Mouse (Mus musculus) heart, adult 2 months (tissue): ENCODE results near the gene Wdr20. TPM values are rescaled to one million over a fixed set of nuclear protein-coding genes. Genes with fewer than 3 reads are reported as not detected.

Experiments used
- DNase-seq, 2 experiments: peaks; one replicate each; pipeline ENCODE4 v3.0.0; 2021
- H3K27ac ChIP-seq: fragments of 200-600 bp; 2 replicates; pipeline ENCODE4 v1.8.1; 2022
- H3K27me3 ChIP-seq: fragments of 200-500 bp; 2 replicates; pipeline ENCODE4 v1.6.1; 2012; ENCODE audit warnings: mild to moderate bottlenecking, low read length, inconsistent platforms, mixed read lengths; ENCODE audit not compliant: control insufficient read depth, insufficient read depth
- H3K36me3 ChIP-seq: fragments of 200-500 bp; 2 replicates; pipeline ENCODE4 v1.6.1; 2012; ENCODE audit warnings: low read length, inconsistent platforms; ENCODE audit not compliant: control insufficient read depth, insufficient read depth
- H3K4me1 ChIP-seq: fragments of 200-500 bp; 2 replicates; pipeline ENCODE4 v1.6.1; 2011; ENCODE audit warnings: low read length; ENCODE audit not compliant: control insufficient read depth, insufficient read depth
- H3K4me3 ChIP-seq: fragments of 200-600 bp; 2 replicates; pipeline ENCODE4 v1.8.1; 2022
- H3K79me2 ChIP-seq: fragments of 200-500 bp; replicated peaks from 2 replicates; pipeline ENCODE4 v1.6.1; 2012; ENCODE audit warnings: mild to moderate bottlenecking, inconsistent platforms, low read length, moderate library complexity, mixed read lengths; ENCODE audit not compliant: control insufficient read depth, insufficient read depth
- H3K9ac ChIP-seq: fragments of 200-500 bp; 2 replicates; pipeline ENCODE4 v1.6.1; 2012; ENCODE audit warnings: low read depth, mild to moderate bottlenecking, control low read depth, inconsistent platforms, low read length, mixed read lengths
- CTCF ChIP-seq: fragments of 200-600 bp; IDR thresholded peaks from 2 replicates; pipeline ENCODE4 v1.8.1; 2022; ENCODE audit warnings: antibody characterized with exemption, mild to moderate bottlenecking, moderate library complexity
- EP300 ChIP-seq: fragments of 200-500 bp; IDR thresholded peaks from 2 replicates; pipeline ENCODE4 v1.6.1; 2011; ENCODE audit warnings: low read depth, low read length, control low read depth; ENCODE audit not compliant: insufficient read depth
- POLR2A ChIP-seq: fragments of 200-500 bp; IDR thresholded peaks from 2 replicates; pipeline ENCODE4 v1.6.1; 2011; ENCODE audit warnings: mild to moderate bottlenecking, low read depth, low read length, control low read depth; ENCODE audit not compliant: insufficient read depth
- WGBS: fragments of 180-500 bp; shearing (Covaris S2); methylation state at CpG from one replicate; pipeline ENCODE4 v1.1.7; 2018; 5-methylcytosine and 5-hydroxymethylcytosine counted together
- intact Hi-C: fragments of 180-260 bp; cut with DNase I; formaldehyde crosslinking; loops from one replicate; pipeline ENCODE4 v1.15.1; 2025
- polyA plus RNA-seq: library from polyadenylated mRNA; depleted of rRNA; stranded (reverse); fragments of >200 nt; gene quantifications from 2 replicates; pipeline ENCODE4 v1.2.3, GENCODE M21; 2012; rRNA removed
- total RNA-seq, 2 experiments: library from RNA; stranded (reverse); gene quantifications; 2 replicates each; pipeline ENCODE4 v1.2.3; 2021

The Wdr20 gene
- total and polyA plus RNA-seq, 3 experiments: 14.5 to 30.9 (median 28.6) TPM

DNA sequence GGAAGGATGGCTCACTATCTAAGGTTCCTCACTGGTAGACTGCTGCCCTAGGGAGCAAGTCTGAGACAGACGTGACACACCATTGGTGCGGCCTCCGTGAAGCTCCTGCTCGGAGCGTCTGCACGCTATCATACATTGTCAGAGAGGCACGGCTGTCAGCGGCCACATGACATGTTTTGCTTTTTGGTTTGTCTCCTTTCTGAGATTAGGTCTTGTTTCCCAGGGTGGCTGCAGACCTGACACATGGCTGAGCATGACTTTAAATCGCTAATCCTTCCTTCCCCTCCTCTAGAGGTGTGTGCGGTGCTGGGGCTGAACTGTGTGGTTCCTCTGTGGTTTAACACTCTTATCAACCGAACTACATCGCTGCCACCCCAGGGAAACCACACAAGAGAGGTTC, 113.7 kb downstream of the Wdr20 start:
- DNase-seq: no peak
- H3K9ac ChIP-seq: no peak overlapping the region; the same call in 1 of the 2 replicates
- no peak overlapping the region for H3K27ac ChIP-seq
- no peaks in the 10 kb centered on the region for H3K79me2 ChIP-seq
- no peak for TF ChIP-seq EP300
- no peak for TF ChIP-seq POLR2A
- TF ChIP-seq CTCF: no peak
- H3K4me3 ChIP-seq: no peak overlapping the region
- WGBS: 48% methylated on average over 12 of the region's 12 CpGs
- H3K4me1 ChIP-seq: peaks cover 3% of the 10 kb centered on the region
- H3K27me3 ChIP-seq: no peaks in the 10 kb centered on the region
- intact Hi-C loops: no loop called here
- H3K36me3 ChIP-seq: no peaks in the 10 kb centered on the region

DNA sequence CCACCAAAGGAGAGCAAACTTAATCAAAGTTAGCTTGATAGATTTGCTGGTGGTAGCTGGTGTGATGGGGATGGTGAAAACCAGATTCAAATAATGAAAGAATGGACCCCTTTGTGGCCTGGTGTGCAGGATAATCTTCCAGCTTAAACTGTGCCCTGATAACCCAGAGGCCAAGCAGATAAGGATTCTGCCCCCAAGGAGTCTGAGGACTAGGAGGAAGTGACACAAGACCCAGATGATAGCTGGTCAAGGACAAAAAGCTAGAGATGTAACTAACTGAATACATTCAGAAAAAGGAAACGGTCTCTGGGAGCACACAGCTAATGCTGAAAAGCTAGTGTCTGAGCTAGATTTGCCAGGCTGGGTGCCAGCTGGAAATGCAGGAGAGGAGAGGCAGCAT, 114.2 kb downstream of the Wdr20 start:
- Histone ChIP-seq H3K4me1 (peaks cover 3% of the 10 kb centered on the region), H3K27me3 (no peaks in the 10 kb centered on the region), H3K27ac (no peak overlapping the region), H3K9ac (no peak overlapping the region), H3K4me3 (no peak overlapping the region), H3K79me2 (no peaks in the 10 kb centered on the region), H3K36me3 (no peaks in the 10 kb centered on the region)
- TF ChIP-seq EP300 (no peak), CTCF (no peak), POLR2A (no peak)
- no peak for DNase-seq
- 74% methylated on average over 1 of the region's 1 CpGs for WGBS
- intact Hi-C loops: no loop called here

Other genes starting within 250 kb of the Wdr20 start
- 100 to 1,000 TPM; 111 to 135 TPM for gene Dync1h1, start 136.5 kb upstream of the Wdr20 start, total RNA-seq
- 168 and 180 TPM in 2 replicates for gene Dync1h1, start 136.5 kb upstream of the Wdr20 start, polyA plus RNA-seq
- gene 1700001K19Rik, start 55.3 kb upstream of the Wdr20 start, total RNA-seq: not detected
- 0.12 TPM in 1 of 2 replicates, not detected in the other for gene 1700001K19Rik, start 55.3 kb upstream of the Wdr20 start, polyA plus RNA-seq
- 100 to 1,000 TPM; 186 to 228 TPM for gene Hsp90aa1, start 35.2 kb upstream of the Wdr20 start, total RNA-seq
- 47.5 and 99.5 TPM in 2 replicates for gene Hsp90aa1, start 35.2 kb upstream of the Wdr20 start, polyA plus RNA-seq
- gene Mok, start 103.0 kb downstream of the Wdr20 start, total RNA-seq: under 1 TPM; 0.36 to 0.86 TPM
- 0.82 and 1.1 TPM in 2 replicates for gene Mok, start 103.0 kb downstream of the Wdr20 start, polyA plus RNA-seq
- gene Zfp839, start 112.3 kb downstream of the Wdr20 start, total RNA-seq: 10 to 100 TPM in 1 of 2 experiments, 1 to 10 TPM in 1; 9.1 to 10.3 TPM
- 4.8 and 8.2 TPM in 2 replicates for gene Zfp839, start 112.3 kb downstream of the Wdr20 start, polyA plus RNA-seq
- 10 to 100 TPM; 27.3 to 31.1 TPM for gene Cinp, start 151.2 kb downstream of the Wdr20 start, total RNA-seq
- 27.1 and 30.1 TPM in 2 replicates for gene Cinp, start 151.2 kb downstream of the Wdr20 start, polyA plus RNA-seq
- gene Tecpr2, start 151.3 kb downstream of the Wdr20 start, total RNA-seq: 1 to 10 TPM; 5.1 to 5.2 TPM
- 3.6 and 5.9 TPM in 2 replicates for gene Tecpr2, start 151.3 kb downstream of the Wdr20 start, polyA plus RNA-seq
- gene Ankrd9, start 241.1 kb downstream of the Wdr20 start, total RNA-seq: 10 to 100 TPM; 59.3 to 84.2 TPM
- gene Ankrd9, start 241.1 kb downstream of the Wdr20 start, polyA plus RNA-seq: 80.5 and 93.2 TPM in 2 replicates